Mouse (Mus musculus): ENCODE results near the gene Mpnd.
A peak's percentile ranks its signal among the peaks of the same experiment; 100 is the strongest.

Gene Mpnd

GRCm38 (mm10) chr17:56005415-56006061 is at the start of gene Mpnd, which contains the start of gene Stap2:
Gene Mpnd, plus strand, starts transcription at chr17:56005711.
Gene Stap2, minus strand, starts transcription at chr17:56005584.
- DNase-seq, result no peak

DNA sequence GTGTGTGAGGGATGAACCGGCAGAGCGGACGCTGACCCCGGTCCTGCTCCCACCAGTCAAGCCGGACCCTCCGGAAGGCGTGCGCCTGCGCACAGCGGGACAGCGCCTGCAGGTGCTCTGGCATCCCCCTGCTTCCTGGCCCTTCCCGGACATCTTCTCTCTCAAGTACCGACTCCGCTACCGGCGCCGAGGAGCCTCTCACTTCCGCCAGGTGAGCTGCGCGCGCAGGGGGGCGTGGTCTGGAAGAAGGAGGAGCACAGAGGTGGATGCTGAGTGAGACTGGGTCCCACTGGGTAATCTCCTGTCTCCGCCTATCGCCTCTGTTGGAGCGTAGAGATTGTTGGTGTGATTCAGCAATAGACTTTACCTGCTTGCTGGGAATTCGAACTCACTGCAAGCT is 49.4 kb upstream of the Mpnd start:
- peak; percentile 87 for DNase-seq

GRCm38 (mm10) chr17:55956591-55956990 is 48.9 kb upstream of the Mpnd start:
- DNase-seq, result no peak

DNA sequence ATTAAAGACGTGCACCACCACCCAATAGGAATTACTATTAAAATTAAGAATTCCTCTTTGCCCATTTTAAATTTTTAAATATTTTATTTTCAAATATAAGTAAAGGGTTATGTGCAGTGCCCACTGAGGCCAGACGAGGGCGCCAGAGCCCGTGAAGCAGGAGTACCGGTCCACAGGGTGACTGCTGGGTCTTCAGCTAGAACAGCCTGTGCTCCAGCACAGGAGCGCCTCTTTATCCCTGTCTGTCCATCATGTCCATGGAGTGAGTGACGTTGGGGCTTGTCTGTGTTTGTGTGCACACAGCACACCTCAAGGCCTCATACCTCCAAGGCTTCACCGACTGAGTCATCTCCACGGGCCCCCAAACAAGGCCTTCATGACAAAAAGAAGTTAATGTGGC is 48.3 kb upstream of the Mpnd start:
- peak; percentile 79 for DNase-seq

DNA sequence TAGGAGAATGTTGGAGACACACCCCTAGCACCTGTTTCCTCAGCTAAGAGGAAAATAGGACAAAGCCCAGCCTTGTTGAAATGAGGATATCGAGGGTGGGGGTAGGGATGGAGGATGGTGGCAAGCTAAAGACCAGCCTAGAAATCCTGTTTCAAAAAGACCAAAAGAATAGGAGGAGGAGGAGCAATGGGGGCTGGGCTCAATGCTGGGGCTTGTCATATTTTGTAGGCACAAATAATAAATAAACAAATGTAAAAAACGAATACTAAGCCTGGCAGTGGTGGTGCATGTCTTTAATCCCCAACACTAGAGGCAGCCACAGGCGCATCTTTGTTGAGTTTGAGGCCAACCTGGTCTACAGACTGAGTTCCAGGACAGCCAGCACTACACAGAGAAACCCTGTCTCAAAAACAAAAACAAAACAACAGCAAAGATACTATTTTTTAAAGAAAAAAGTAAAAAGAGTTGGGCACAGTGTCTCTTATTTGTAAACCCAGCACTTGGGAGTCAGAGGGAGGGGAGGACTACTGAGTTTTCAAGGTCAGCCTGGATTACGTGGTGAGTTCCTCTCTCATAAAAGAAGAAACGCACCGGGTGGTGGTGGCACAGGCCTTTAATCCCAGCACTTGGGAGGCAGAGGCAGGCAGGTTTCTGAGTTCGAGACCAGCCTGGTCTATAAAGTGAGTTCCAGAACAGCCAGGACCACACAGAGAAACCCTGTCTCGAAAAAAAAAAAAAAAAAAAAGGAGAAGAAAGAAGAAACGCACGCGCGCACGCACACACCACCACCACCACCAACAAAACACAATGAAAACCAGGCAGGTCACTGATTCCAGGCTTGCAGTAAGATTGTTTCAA is 47.6 kb upstream of the Mpnd start:
- DNase-seq, result no peak

DNA sequence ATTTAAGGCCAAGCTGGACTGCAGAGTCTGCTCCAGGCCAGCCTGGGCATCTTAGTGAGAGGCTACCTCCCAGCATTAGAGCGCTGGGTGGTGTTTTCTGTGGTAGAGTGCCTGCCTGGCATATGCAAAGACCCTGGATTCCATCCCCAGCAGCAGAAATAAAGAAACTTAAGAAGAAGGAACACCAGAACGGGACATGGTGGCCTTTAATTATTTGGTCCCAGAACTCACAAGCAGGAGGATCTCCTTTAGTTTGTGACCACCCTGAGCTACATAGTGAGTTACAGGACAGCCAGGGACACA is 47.0 kb upstream of the Mpnd start:
- no peak for DNase-seq

GRCm38 (mm10) chr17:55958918-55959728 is 46.4 kb upstream of the Mpnd start, which contains the start of gene Yju2:
Gene Yju2, plus strand, starts transcription at chr17:55959099.
- peak; percentile 87 for DNase-seq

- DNase-seq, result no peak
Measured at GRCm38 (mm10) chr17:55959946-55960740, 45.4 kb upstream of the Mpnd start.

DNA sequence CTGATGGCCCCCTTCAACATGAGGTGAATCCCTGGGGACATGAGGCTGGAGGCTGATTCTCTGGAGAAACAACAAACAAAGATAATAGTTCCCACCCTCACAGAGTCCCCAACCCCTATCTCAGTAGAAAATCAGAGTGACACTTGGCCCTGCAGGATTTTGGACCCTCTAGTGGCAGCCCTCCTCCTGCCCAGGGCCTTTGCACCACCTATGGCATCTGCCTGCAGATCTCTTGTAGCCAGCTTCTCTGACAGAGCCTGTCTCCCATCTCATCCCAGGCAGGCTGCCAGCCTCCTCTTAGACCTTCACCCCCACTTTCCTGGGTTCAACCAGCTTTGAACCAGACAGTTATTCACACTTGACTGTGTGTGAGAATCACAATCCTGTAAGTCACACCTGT is 44.7 kb upstream of the Mpnd start:
- DNase-seq, result no peak

GRCm38 (mm10) chr17:55961631-55962030 is 43.9 kb upstream of the Mpnd start:
- no peak for DNase-seq

- DNase-seq, result no peak
Measured at GRCm38 (mm10) chr17:55963171-55963570, 42.3 kb upstream of the Mpnd start.

DNA sequence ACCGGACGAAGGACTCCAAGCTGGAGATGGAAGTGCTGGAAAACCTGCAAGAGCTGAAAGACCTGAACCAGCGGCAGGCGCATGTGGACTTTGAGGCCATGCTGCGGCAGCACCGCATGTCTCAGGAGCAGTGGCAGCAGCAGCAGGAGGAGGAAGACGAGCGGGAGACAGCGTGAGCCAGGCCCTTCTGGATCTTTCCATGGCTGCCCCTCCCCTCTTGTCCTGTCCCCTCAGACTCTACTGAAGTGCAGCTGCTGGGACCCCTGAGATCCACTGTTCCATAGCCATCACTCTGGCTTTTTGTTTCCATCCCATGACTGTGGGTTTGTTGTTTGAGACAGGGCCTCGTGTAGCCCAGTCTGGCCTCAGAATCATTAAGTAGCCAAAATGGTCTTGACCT is 41.0 kb upstream of the Mpnd start:
- no peak for DNase-seq

- DNase-seq, result no peak
Measured at GRCm38 (mm10) chr17:55964996-55965395, 40.5 kb upstream of the Mpnd start.

GRCm38 (mm10) chr17:55967186-55967585 is 38.3 kb upstream of the Mpnd start:
- DNase-seq, result no peak

- no peak for DNase-seq
Measured at GRCm38 (mm10) chr17:55968210-55968609, 37.3 kb upstream of the Mpnd start.

GRCm38 (mm10) chr17:55969560-55969959 is 36.0 kb upstream of the Mpnd start:
- DNase-seq, result peak; percentile 69

DNA sequence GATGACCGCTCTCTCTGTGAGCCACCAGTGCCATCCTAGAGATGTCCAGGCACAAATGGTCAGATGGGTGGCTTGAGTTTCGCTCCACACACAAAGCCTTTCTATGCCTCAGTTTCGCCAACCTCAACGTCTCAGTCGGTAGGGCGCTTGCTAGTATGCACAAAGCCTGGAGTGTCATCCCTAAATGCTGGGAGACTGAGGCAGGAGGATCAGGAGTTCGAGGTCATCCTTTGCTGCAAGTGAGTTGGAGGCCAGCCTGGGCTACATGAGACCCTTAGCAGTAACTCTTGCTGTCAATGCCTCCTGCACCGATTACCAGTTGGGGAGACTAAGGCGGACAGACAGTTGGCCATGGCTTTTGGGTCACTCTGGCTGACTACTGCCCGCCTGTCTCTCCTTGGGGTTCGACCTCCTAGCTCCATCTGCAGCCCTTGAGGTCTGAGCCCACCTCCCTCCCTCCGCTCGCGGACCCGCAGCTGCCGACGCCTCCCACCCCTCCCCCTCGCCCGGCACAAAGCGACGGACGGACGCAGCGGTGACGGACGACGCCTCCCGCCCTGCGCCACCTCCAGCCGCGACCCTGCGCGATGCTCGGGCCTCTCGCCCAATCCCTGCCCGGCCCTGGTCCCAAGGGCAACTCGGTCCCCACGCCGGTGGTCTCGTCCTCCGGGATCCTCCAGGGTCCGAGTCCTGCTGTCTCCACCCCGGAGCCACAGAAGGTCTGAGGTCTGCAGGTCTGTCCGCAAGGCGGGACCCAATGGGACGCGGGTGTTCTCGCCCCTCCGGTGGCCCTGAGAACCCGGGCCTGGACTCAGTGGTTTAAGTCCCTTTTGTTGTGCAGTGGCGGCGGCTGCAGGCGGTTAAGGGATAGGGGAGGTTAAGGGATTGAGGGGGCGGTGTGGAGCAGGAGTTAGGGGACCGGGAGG is 35.3 kb upstream of the Mpnd start, which contains the start of gene Shd:
TSS of gene Shd (plus strand) at position 502 of the 926 bp plus-strand sequence.
- peak; percentile 63 for DNase-seq

- no peak for DNase-seq
Measured at GRCm38 (mm10) chr17:55971453-55971852, 34.1 kb upstream of the Mpnd start.

DNA sequence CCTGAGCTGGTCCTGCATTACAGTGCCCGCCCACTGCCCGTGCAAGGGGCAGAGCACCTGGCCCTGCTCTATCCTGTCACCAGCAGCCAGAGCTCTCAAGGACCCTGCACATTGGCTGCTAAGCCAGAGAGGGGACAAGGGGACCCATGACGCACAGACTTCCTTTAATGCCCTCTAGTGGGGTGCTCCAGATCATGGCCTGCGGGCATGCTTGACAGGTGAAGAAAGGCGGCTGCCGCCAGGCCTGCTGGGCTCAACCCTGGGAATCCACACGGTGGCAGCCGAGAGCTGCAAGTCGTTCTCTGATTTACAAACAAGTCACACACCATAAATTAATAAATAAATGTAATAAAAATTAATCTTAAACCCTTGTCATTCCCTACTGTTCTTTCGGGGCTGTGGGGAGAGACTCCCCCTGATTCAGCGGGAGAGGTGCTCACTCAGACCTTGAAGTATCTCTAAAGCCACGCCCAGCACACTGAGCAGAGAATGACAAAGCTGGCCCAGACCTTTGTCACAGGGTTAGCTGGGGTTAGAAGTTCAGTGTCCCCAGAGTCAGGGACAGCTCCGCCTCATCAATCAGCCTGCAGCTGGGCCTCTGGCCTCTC is 29.2 kb upstream of the Mpnd start:
- peak; percentile 71 for DNase-seq

GRCm38 (mm10) chr17:55977301-55977700 is 28.2 kb upstream of the Mpnd start:
- DNase-seq, result no peak
